Mouse (Mus musculus): ENCODE data around the gene Msh5.
A peak's percentile ranks its signal among the peaks of the same experiment; 100 is the strongest.
"Not testable (repeated sequence)": the region's sequence is repeated elsewhere in the genome, so short reads cannot be mapped to it uniquely, and the experiment has no call there.

Gene Msh5

DNA sequence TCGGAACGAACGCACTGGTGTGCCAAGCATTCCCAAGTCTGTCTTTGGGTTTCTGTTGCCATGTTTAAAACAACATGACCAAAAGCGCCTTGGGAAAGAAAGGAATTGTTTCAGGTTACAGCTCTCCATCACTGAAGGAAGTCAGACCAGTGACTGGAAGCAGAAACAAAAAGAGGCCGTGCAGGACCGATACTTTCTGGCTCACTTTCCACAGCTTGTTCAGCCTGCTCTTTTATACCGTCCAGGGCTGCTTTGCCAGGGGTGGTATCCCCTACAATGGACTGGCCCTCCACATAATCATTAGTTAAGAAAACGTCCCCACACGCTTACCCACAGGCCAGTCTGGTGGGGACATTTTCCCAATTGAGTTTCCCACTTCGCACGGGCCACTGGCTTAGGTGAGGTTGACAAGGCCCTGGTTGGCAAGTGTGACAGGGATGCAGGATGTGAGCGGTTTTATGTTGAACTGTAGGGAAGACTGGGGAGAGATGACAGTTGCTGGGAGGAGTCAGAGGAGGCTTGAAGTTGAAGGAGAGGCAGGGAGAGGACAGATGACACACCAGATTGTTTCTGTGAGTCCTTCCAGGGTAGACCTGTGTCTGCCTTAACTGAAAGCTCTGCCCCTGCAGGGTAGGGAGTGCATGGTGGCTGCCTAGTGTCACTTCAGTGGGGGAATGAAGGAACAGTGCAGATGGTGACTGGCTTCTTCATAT lies 44.2 kb downstream of the Msh5 start:
- no peak for DNase-seq (ENCODE audit: low spot score)

DNA sequence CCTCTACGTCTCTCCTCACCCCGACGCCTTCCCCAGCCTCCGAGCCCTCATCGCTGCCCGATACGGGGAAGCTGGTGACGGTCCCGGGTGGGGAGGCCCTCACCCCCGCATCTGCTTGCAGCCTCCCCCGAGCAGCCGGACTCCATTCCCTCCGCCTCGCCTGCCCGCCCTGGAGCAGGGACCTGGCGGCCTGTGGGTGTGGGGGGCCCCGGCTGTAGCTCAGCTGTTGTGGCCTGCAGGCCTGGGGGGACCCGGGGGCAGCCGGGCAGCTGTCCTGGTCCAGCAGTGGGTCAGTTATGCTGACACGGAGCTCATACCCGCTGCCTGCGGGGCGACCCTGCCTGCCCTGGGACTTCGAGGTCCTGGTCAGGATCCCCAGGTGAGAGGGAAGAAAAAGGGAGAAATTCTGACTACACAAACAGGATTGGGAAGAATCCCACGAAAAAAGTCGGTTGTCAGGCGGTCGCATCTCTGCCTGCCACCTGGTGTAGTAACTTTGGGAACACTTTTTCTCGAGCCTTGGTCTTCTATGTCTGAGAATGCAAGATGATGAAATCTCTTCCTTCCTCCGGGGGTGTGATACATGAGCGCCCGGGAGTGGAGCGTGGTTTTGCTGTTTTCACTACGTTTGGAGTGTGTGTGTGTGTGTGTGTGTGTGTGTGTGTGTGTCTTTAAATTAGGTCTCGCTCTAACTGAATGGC lies 44.9 kb downstream of the Msh5 start:
- DNase-seq (ENCODE audit: low spot score) = no peak

DNA sequence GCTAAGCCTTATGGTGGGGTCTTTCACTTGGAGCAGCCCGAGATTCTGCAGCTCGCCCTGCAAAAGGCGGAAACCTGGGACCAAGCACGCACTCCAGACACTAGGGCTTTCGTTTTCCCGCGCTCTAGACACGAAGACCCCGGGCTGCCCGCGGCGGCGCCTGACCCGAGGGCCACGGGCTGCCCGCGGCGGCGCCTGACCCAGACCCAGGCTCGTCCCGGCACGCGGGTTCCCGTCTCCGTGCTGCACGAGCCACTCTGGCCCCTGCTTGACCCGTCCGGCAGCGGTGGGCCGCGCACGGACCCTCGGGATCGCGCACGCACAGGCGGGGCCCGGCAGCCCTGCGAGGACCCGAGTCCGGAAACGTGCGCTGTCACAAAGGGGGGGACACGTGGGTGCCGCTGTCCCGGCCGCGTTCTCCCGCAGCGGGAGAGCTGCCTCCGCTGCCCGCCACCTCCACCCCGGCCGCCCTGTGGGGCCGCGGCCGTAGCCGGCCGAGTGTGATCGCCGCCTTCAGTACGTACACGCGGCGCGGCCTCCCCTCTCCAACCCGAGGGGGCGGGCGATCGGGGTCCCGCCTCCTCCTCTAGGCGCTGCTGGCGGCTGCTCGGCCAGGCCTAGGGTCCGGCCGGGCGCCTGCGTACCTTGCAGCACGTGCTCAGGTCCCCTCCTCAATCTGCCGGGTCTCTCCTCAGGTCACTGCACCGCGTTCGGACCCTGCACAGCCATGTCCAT lies 45.7 kb downstream of the Msh5 start, which contains the start of gene Vars:
TSS of gene Vars (plus strand) at position 271 of the 735 bp plus-strand sequence.
- peak; percentile 86 for DNase-seq (ENCODE audit: low spot score)

DNA sequence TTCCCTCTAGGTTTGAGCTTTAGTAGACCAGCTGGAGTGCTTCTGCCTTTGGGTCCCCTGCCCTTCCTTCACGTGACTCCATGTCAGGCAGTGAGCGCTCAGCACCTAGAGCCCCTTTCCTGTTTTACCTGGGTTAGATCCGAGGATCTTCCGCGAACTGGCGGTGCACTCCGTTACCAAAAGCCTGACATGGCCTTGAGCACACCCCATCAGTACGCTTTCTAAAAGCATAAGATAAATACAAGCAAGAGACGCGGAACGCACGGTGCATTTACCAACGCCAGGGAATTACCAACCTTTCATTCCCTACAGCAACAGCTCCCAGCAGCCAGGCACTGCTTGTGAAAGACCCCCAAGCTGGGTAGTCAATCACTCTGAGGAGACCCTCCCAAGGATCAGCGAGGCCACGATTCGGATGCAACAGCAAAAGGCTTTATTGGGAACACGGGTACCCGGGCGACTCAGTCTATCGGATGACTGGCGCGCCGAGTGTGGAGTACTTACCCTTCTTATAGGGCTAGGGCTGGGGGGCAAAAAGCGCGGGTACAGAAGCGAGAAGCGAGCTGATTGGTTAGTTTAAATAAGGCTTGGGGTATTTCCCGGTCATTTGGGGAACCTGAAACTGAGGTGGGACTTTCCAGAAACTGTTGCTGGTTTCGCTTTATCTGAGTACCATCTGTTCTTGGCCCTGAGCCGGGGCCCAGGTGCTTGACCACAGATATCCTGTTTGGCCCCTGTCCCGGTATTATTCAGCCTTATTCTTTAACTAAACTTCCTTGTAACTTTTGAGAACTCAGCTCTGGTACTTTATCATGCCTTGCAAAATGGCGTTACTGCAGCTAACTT lies 46.5 kb downstream of the Msh5 start:
- DNase-seq (ENCODE audit: low spot score) = not testable (repeated sequence)

DNA sequence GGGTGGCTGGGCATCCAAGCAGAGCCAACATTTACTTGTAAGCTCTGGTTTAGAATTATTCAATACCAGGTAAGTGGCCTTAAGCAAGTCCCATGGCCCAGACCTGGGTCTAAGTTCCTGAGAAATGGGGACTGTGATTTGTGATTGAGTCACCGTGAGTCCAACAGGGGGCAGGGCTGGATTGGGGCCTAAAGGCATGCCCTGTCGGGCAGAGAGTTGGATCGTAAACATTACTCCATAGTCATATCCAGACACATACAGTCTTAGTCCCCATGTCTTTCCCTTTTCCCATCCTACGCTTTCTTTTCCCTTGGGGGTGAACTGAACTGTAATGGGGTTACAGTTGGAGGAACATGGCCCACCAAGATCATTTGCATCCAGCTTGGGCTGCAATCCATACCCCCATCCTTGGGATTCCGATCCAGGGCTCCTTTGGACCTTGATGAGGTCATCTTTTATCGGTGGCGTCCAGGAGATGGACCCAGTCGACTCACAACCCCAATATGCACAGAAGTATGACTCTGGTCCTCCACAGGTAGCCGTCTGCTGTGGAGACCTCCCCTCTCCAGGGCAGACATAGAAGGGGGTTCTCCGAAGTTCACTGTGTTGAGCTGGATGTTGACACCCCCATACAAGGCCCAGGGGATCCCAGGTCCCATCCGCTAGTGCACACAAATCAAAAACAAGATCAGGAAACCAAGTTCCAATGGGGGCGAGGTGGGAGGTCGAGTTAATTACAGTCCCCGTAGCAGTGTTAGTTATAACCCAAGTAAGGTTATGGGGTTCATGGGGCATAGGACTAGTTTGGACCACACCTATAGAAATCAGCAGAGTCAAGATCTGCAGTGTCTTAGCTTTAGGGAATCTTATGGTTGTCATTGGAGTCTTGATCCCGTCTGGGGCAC lies 47.8 kb downstream of the Msh5 start:
- DNase-seq (ENCODE audit: low spot score) = no peak

DNA sequence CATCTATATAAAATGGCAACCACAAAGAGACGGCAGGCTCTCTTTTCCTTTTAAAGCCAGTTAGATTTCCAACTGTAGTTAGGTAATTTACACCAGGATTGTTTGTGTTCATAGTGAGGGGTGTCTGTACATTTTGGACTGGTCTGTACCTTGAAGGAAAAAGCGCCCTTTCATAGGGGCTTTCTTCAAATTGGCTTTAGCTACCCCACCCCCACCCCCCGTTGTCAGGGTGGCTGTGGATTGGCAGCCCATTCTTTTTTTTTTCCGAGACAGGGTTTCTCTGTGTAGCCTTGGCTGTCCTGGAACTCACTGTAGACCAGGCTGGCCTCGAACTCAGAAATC lies 49.4 kb downstream of the Msh5 start:
- DNase-seq (ENCODE audit: low spot score) = no peak

DNA sequence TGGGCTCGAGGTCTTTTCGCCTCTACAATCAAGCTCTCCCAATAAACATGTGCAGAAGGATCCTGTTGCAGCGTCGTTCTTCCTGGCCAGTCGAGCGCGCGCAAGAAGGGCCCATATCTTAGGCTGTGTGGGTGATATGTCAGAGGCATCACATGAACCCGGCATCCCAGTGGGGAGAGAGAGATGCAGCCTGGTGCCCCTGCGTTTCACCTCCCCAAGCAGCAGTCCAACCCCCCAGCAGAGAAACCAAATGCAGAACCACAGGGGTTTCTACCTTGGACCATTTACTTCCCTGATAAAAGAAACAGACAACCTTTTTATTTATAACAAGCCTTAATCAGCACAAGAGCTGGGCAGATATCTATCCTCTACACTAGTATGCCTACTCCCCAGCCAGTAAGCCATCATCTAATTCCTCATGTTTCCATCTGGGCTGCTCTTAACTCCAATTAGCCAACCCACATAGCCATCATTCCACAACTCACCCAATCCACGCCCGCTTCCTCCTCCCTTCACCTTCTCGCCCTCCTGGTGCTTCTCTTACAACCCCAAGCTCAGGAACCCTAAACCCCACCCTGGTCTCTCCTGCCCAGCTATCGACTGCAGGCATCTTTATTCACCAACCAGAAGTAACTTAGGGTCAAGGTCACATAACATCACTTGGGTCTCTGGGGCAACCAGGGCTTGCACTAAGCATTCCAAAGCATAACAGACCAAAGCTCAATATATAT lies 50.0 kb downstream of the Msh5 start:
- no peak for DNase-seq (ENCODE audit: low spot score)

DNA sequence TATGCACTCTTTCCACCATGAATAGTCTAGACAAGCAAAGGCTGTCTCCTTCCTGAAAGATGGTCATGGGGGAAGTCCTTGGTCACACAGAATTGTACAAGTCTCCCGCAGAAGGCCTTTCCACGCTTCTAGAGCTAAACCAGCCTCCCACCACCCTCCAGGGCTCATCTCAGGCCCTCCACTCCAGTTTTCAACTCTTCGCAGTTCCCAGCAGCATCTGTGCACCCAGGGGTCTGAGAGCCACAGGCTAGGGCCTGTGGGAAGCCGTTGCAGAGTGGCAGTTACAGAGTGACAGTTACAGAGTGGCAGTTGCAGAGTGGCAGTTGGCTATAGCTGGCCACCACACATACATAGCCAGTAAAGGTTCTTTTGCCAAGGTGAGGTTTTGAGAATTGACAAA lies 50.6 kb downstream of the Msh5 start:
- not testable (repeated sequence) for DNase-seq (ENCODE audit: low spot score)

DNA sequence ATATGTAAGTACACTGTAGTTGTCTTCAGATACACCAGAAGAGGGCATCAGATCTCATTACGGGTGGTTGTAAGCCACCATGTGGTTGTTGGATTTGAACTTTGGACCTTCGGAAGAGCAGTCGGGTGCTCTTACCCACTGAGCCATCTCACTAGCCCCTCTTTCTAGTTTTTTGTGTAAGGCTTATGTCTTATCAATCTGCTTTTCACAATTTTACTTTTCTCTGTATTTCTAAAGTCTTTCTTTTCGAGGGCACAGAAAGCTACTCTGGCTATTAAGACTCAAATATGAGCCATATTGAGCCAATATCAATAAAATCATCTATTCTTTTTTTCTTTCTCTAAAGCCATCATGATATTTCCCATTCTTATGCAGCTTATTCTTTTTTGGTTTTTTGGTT lies 51.4 kb downstream of the Msh5 start:
- DNase-seq (ENCODE audit: low spot score) = not testable (repeated sequence)

DNA sequence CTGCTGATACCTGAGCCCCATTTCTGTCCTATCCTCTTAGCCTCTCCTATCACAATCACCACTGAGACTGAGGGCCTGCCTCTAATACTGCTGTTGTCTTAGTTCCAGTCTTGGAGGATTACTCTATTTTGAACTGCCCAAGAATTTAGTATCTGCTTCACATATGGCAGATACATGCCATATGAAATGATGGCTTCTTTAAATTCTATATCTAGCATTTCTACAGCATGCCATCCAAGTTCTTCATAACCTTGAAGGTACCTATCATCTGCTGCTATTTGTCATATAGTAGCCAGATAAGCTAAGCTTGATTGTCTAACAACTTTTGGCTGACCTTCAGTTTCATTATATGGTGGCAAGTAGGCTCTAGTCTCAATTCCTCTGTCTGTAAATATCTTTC lies 51.8 kb downstream of the Msh5 start:
- DNase-seq (ENCODE audit: low spot score) = no peak

DNA sequence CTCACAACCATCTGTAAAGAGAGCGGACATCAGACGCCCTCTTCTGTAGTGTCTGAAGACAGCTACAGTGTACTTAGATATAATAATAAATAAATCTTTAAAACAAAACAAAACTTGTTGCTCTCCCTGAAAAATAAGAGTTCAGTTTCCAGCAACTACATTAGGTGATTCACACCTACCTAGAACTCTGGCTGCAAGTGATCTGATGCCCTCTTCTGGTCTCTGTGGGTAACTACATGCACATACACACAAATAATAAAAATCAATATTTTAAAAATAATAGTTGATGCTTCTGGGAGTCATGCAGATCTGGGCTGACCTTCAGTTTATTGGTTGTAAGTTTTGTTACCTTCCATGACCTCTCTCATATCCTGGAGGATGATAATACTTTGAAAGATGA lies 62.3 kb downstream of the Msh5 start:
- no peak for DNase-seq (ENCODE audit: low spot score)

DNA sequence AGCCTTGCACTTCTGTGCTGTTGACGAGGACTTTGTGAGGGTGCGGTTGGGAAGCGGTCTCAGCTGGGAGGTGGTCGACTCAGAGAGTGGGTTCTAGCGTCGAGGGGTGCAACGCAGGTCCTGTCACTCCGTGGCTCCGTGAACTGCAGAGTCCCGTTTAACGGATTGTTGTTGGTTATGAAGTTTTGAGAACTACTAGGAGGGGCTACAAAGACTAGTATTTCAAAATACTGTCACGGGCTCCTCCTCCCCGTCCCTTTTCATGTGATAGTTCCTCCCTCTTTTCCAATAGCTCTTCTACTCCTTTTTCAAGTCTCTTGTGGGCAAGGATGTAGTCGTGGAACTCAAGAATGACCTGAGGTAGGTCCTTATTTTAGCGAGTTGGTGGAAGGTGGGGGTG lies 64.2 kb downstream of the Msh5 start:
- no peak for DNase-seq (ENCODE audit: low spot score)

DNA sequence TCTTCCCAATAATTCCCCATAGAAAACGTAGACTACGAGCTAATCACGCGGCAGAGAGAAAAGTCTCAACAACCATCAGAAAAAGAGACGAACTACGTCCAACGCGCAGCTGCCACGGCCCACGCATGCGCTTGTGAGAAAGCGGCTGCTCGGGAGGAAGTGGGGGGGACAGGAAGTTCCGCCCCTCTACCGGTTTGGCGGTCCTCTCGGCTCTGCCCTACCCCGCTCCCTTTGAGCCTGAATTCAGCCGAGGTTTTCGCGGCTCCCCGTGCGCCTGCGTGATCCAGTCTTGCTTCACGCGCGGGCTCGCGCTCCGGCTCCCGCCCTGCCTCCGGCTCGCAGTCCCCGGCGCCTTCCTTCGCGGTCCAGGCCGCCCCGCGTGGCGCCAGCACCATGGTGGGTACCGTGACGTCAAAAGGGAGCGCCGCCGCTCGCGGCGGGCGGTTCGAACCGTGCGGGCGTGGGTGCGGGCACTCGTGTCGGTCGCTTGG lies 64.8 kb downstream of the Msh5 start, which contains the start of gene Lsm2:
TSS of gene Lsm2 (plus strand) at position 173 of the 491 bp plus-strand sequence.
- peak; percentile 87 for DNase-seq (ENCODE audit: low spot score)

DNA sequence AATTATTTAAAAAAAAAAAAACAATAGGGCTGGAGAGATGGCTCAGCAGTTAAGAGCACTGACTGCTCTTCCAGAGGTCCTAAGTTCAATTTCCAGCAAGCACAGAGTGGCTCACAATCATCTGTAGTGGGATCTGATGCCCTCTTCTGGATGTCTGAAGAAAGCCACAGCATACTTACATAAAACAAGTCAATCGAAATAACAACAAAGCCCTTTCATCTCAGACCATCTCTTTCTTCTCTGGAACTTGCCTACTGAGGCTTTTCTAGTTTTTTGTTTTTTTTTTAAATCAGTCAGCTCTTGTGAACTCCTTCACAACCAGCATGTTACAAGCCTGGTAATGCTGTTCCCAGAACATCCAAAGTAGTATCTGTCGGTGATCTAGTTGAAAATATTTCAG lies 65.9 kb downstream of the Msh5 start:
- no peak for DNase-seq (ENCODE audit: low spot score)

DNA sequence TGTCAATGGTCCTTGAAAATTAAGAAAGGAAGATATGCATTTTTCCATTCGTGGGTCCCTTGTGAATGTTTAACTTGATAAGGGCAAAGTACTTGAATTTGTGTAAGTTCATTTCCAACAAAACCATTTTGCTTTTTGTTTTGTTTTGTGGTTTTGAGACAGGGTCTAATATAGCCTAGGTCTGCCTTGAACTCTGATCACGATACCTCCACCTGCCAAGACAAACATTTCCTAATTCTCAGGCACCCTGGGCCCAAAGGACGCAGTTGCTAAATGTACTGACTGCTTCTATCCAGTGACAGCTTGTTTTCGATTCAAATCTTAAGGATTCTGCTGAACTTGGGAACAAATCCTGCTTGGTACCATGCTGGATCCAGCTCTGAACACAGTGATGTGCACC lies 66.9 kb downstream of the Msh5 start:
- no peak for DNase-seq (ENCODE audit: low spot score)
